Mouse (Mus musculus) thymus, postnatal 0 days (tissue): Measurements from ENCODE around the gene Tdrkh. TPM values are rescaled to one million over a fixed set of nuclear protein-coding genes. Genes with fewer than 3 reads are reported as not detected.

Source experiments
- DNase-seq: peaks from one replicate; pipeline ENCODE4 v3.0.0-alpha.2; 2015; ENCODE audit warnings: low spot score
- polyA plus RNA-seq: library from polyadenylated mRNA; unstranded; fragments of >200 nt; fragmentation: Nextera tagmentation; extraction: Ambion mirVana; gene quantifications from 2 replicates; pipeline ENCODE4 v1.2.1, GENCODE M21; 2015

The Tdrkh gene
- polyA plus RNA-seq, 1 experiment from 2014 or later: 34.3 TPM

- DNase-seq: peak; percentile 91
Observed at GRCm38 (mm10) chr3:94388047-94388446, 25.0 kb upstream of the Tdrkh start.

- peak; percentile 23 for DNase-seq
Observed at GRCm38 (mm10) chr3:94389420-94389819, 23.7 kb upstream of the Tdrkh start.

GRCm38 (mm10) chr3:94391001-94391400, 22.1 kb upstream of the Tdrkh start:
- DNase-seq: no peak

GRCm38 (mm10) chr3:94392128-94392527, 20.9 kb upstream of the Tdrkh start:
- no peak for DNase-seq

- DNase-seq: no peak
Observed at GRCm38 (mm10) chr3:94393049-94393448, 20.0 kb upstream of the Tdrkh start.

GRCm38 (mm10) chr3:94396336-94396735, 16.7 kb upstream of the Tdrkh start:
- DNase-seq: no peak

GRCm38 (mm10) chr3:94396851-94397250, 16.2 kb upstream of the Tdrkh start:
- no peak for DNase-seq

GRCm38 (mm10) chr3:94398217-94398616, 14.9 kb upstream of the Tdrkh start, which contains the start of gene Lingo4:
Gene Lingo4 (plus strand): TSS chr3:94398517.
- no peak for DNase-seq

- peak; percentile 58 for DNase-seq
Observed at GRCm38 (mm10) chr3:94398943-94399481, 14.1 kb upstream of the Tdrkh start.

GRCm38 (mm10) chr3:94399663-94400310, 13.3 kb upstream of the Tdrkh start:
- DNase-seq: peak; percentile 4

GRCm38 (mm10) chr3:94402451-94402850, 10.6 kb upstream of the Tdrkh start:
- no peak for DNase-seq

- DNase-seq: no peak
Observed at GRCm38 (mm10) chr3:94404366-94405054, 8.6 kb upstream of the Tdrkh start.

- no peak for DNase-seq
Observed at GRCm38 (mm10) chr3:94405561-94405960, 7.5 kb upstream of the Tdrkh start.

GRCm38 (mm10) chr3:94412530-94412929, 543 bp upstream of the Tdrkh start:
- no peak for DNase-seq

GRCm38 (mm10) chr3:94430980-94431379, 17.9 kb downstream of the Tdrkh start:
- no peak for DNase-seq

GRCm38 (mm10) chr3:94434305-94434704, 21.2 kb downstream of the Tdrkh start:
- no peak for DNase-seq

GRCm38 (mm10) chr3:94436420-94436819, 23.3 kb downstream of the Tdrkh start:
- DNase-seq: no peak

- peak; percentile 46 for DNase-seq
Observed at GRCm38 (mm10) chr3:94441182-94441581, 28.1 kb downstream of the Tdrkh start.

GRCm38 (mm10) chr3:94442951-94443596, 30.0 kb downstream of the Tdrkh start, which contains the start of gene Mrpl9:
Gene Mrpl9 (plus strand): TSS chr3:94443318.
- peak; percentile 96 for DNase-seq

- DNase-seq: peak; percentile 37
Observed at GRCm38 (mm10) chr3:94443597-94443964, 30.5 kb downstream of the Tdrkh start, which contains the start of gene Oaz3. Gene Oaz3 (minus strand): TSS chr3:94443915.

GRCm38 (mm10) chr3:94449377-94449776, 36.3 kb downstream of the Tdrkh start:
- DNase-seq: no peak

- DNase-seq: peak; percentile 87
Observed at GRCm38 (mm10) chr3:94456529-94457000, 43.5 kb downstream of the Tdrkh start.
